Mouse (Mus musculus) myocyte (in vitro differentiated cells): ENCODE measurements around the gene Tcea2.

Experiments used
- CEBPB ChIP-seq: IDR thresholded peaks from 2 replicates; pipeline ENCODE4 v1.6.1; 2011; ENCODE audit warnings: mild to moderate bottlenecking, moderate library complexity; ENCODE audit not compliant: poor library complexity, insufficient read depth, severe bottlenecking
- E2F4 ChIP-seq: IDR thresholded peaks from one replicate; pipeline ENCODE4 v1.6.1; 2011; ENCODE audit warnings: mild to moderate bottlenecking, control low read depth, moderate library complexity; ENCODE audit not compliant: insufficient read depth
- MAX ChIP-seq: IDR thresholded peaks from one replicate; pipeline ENCODE4 v1.6.1; 2011; ENCODE audit warnings: low read depth, mild to moderate bottlenecking, control low read depth
- MYOD1 ChIP-seq, 3 experiments: IDR thresholded peaks; one replicate each; pipeline ENCODE4 v1.6.1; 2011; ENCODE audit warnings: control low read depth in 2 of 3, low read depth in 2 of 3, mild to moderate bottlenecking in 2 of 3, moderate library complexity in 1 of 3; ENCODE audit not compliant: insufficient read length in 2 of 3, control insufficient read depth in 1 of 3
- MYOG ChIP-seq, 3 experiments: IDR thresholded peaks; one replicate each; pipeline ENCODE4 v1.6.1; 2011; ENCODE audit warnings: control low read depth in 2 of 3, low read depth in 2 of 3, mild to moderate bottlenecking in 2 of 3; ENCODE audit not compliant: insufficient read length in 2 of 3, control insufficient read depth in 1 of 3, insufficient read depth in 1 of 3
- POLR2A ChIP-seq: IDR thresholded peaks from one replicate; pipeline ENCODE4 v1.6.1; 2011; ENCODE audit warnings: low read depth, mild to moderate bottlenecking, control low read depth, moderate library complexity; ENCODE audit not compliant: insufficient read length
- POLR2AphosphoS2 ChIP-seq: IDR thresholded peaks from one replicate; pipeline ENCODE4 v1.6.1; 2011; ENCODE audit warnings: low read depth, control low read depth; ENCODE audit not compliant: insufficient read length
- REST ChIP-seq: IDR thresholded peaks from one replicate; pipeline ENCODE4 v1.6.1; 2011; ENCODE audit warnings: mild to moderate bottlenecking, control low read depth, moderate library complexity; ENCODE audit not compliant: insufficient read depth, insufficient read length
- SRF ChIP-seq: IDR thresholded peaks from one replicate; pipeline ENCODE4 v1.6.1; 2011; ENCODE audit warnings: low read depth; ENCODE audit not compliant: control insufficient read depth, insufficient read length
- USF1 ChIP-seq: IDR thresholded peaks from one replicate; pipeline ENCODE4 v1.6.1; 2011; ENCODE audit warnings: low read depth, mild to moderate bottlenecking, control low read depth, moderate library complexity

DNA sequence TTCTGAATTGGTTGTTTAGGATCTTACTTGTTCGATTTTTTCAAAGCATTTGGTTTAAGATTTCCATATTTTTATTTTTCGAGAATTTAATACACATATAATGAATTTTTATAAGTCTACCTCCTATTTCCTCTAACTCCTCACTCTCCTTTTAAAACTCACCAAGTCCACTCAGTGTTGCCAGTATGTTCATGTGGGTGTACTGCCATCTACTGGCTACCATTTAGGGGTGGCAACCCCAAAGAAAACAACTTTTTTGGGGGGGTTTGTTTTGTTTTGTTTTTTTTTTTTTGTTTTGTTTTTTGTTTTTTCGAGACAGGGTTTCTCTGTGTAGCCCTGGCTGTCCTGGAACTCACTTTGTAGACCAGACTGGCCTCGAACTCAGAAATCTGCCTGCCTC, 26.6 kb downstream of the Tcea2 start:
- no peak for TF ChIP-seq POLR2A
- no peak for TF ChIP-seq POLR2AphosphoS2
- no peak for TF ChIP-seq MYOD1 (IDR thresholded peaks at IDR 0.05; ENCODE audit: control insufficient read depth in 1 of 3, insufficient read length in 2 of 3, low read depth in 2 of 3)
- no peak for TF ChIP-seq USF1
- no peak for TF ChIP-seq MAX
- no peak for TF ChIP-seq E2F4
- no peak for TF ChIP-seq MYOG (IDR thresholded peaks at IDR 0.05; ENCODE audit: control insufficient read depth in 1 of 3, insufficient read depth in 1 of 3, insufficient read length in 2 of 3, low read depth in 2 of 3)
- TF ChIP-seq REST, result no peak
- TF ChIP-seq SRF, result no peak
- no peak for TF ChIP-seq CEBPB
